Mouse (Mus musculus): ENCODE measurements around the gene Neurog2. TPM values are rescaled to one million over a fixed set of nuclear protein-coding genes. Genes with fewer than 3 reads are reported as not detected.

The Neurog2 gene
- polyA plus RNA-seq, 1 experiment: not detected

GRCm38 (mm10) chr3:127640762-127641700 lies 8.1 kb downstream of the Neurog2 start:
- TF ChIP-seq POLR2A (IDR thresholded peaks at IDR 0.05; ENCODE audit: low read depth, low read length): no peak
- no peak for TF ChIP-seq CTCF (IDR thresholded peaks at IDR 0.05; ENCODE audit: borderline replicate concordance, insufficient read depth, low read length)
- Histone ChIP-seq H3K4me3 (ENCODE audit: insufficient read depth, low read length) (no peak overlapping the region), H3K27ac (ENCODE audit: insufficient read depth, low read length) (no peak overlapping the region), H3K4me1 (ENCODE audit: control insufficient read depth, insufficient read depth, low read length) (0 out of 2 replicates have a peak, but pooled peaks cover 2% of the 10 kb centered on the region)

- Histone ChIP-seq H3K4me3 (ENCODE audit: insufficient read depth, low read length) (no peak overlapping the region), H3K4me1 (ENCODE audit: control insufficient read depth, insufficient read depth, low read length) (0 out of 2 replicates have a peak, but pooled peaks cover 2% of the 10 kb centered on the region), H3K27ac (ENCODE audit: insufficient read depth, low read length) (no peak overlapping the region)
- TF ChIP-seq POLR2A (IDR thresholded peaks at IDR 0.05; ENCODE audit: low read depth, low read length) (no peak), CTCF (IDR thresholded peaks at IDR 0.05; ENCODE audit: borderline replicate concordance, insufficient read depth, low read length) (no peak)
Observed at GRCm38 (mm10) chr3:127642211-127642610, 9.3 kb downstream of the Neurog2 start.

- Histone ChIP-seq H3K4me3 (ENCODE audit: insufficient read depth, low read length) (no peak overlapping the region), H3K4me1 (ENCODE audit: control insufficient read depth, insufficient read depth, low read length) (no peaks in the 10 kb centered on the region), H3K27ac (ENCODE audit: insufficient read depth, low read length) (no peak overlapping the region)
- no peak for TF ChIP-seq POLR2A (IDR thresholded peaks at IDR 0.05; ENCODE audit: low read depth, low read length)
- TF ChIP-seq CTCF (IDR thresholded peaks at IDR 0.05; ENCODE audit: borderline replicate concordance, insufficient read depth, low read length): no peak
Observed at GRCm38 (mm10) chr3:127646156-127646825, 13.4 kb downstream of the Neurog2 start.

- Histone ChIP-seq H3K27ac (ENCODE audit: insufficient read depth, low read length) (no peak overlapping the region), H3K4me1 (ENCODE audit: control insufficient read depth, insufficient read depth, low read length) (no peaks in the 10 kb centered on the region), H3K4me3 (ENCODE audit: insufficient read depth, low read length) (no peak overlapping the region)
- no peak for TF ChIP-seq POLR2A (IDR thresholded peaks at IDR 0.05; ENCODE audit: low read depth, low read length)
- no peak for TF ChIP-seq CTCF (IDR thresholded peaks at IDR 0.05; ENCODE audit: borderline replicate concordance, insufficient read depth, low read length)
Observed at GRCm38 (mm10) chr3:127651742-127652653, 19.1 kb downstream of the Neurog2 start.

- Histone ChIP-seq H3K27ac (ENCODE audit: insufficient read depth, low read length) (no peak overlapping the region), H3K4me3 (ENCODE audit: insufficient read depth, low read length) (no peak overlapping the region), H3K4me1 (ENCODE audit: control insufficient read depth, insufficient read depth, low read length) (no peaks in the 10 kb centered on the region)
- TF ChIP-seq CTCF (IDR thresholded peaks at IDR 0.05; ENCODE audit: borderline replicate concordance, insufficient read depth, low read length) (no peak), POLR2A (IDR thresholded peaks at IDR 0.05; ENCODE audit: low read depth, low read length) (no peak)
Observed at GRCm38 (mm10) chr3:127660712-127661111, 27.8 kb downstream of the Neurog2 start.

GRCm38 (mm10) chr3:127661646-127662531 lies 29.0 kb downstream of the Neurog2 start:
- H3K4me3 ChIP-seq (ENCODE audit: insufficient read depth, low read length): no peak overlapping the region
- H3K4me1 ChIP-seq (ENCODE audit: control insufficient read depth, insufficient read depth, low read length): no peaks in the 10 kb centered on the region
- no peak for TF ChIP-seq POLR2A (IDR thresholded peaks at IDR 0.05; ENCODE audit: low read depth, low read length)
- TF ChIP-seq CTCF (IDR thresholded peaks at IDR 0.05; ENCODE audit: borderline replicate concordance, insufficient read depth, low read length): no peak
- H3K27ac ChIP-seq (ENCODE audit: insufficient read depth, low read length): no peak overlapping the region

GRCm38 (mm10) chr3:127679703-127680102 lies 46.8 kb downstream of the Neurog2 start:
- Histone ChIP-seq H3K4me1 (ENCODE audit: control insufficient read depth, insufficient read depth, low read length) (no peaks in the 10 kb centered on the region), H3K27ac (ENCODE audit: insufficient read depth, low read length) (no peak overlapping the region), H3K4me3 (ENCODE audit: insufficient read depth, low read length) (no peak overlapping the region)
- TF ChIP-seq POLR2A (IDR thresholded peaks at IDR 0.05; ENCODE audit: low read depth, low read length) (no peak), CTCF (IDR thresholded peaks at IDR 0.05; ENCODE audit: borderline replicate concordance, insufficient read depth, low read length) (no peak)

Other genes starting within 250 kb of the Neurog2 start
- gene Ank2, start 133.8 kb upstream of the Neurog2 start, polyA plus RNA-seq (2011; ENCODE audit: insufficient read length, low read depth, missing spikeins): 39.5 and 53.8 TPM in 2 replicates
- gene Larp7, start 79.8 kb upstream of the Neurog2 start, polyA plus RNA-seq (2011; ENCODE audit: insufficient read length, low read depth, missing spikeins): 36.8 and 42.6 TPM in 2 replicates
- 6.7 and 9.0 TPM in 2 replicates for gene Zgrf1, start 79.6 kb upstream of the Neurog2 start, polyA plus RNA-seq (2011; ENCODE audit: insufficient read length, low read depth, missing spikeins)
- 6.1 and 6.2 TPM in 2 replicates for gene Alpk1, start 147.4 kb downstream of the Neurog2 start, polyA plus RNA-seq (2011; ENCODE audit: insufficient read length, low read depth, missing spikeins)
- gene Tifa, start 156.7 kb downstream of the Neurog2 start, polyA plus RNA-seq (2011; ENCODE audit: insufficient read length, low read depth, missing spikeins): 2.3 and 2.6 TPM in 2 replicates
- gene Ap1ar, start 204.4 kb downstream of the Neurog2 start, polyA plus RNA-seq (2011; ENCODE audit: insufficient read length, low read depth, missing spikeins): 33.7 and 40.7 TPM in 2 replicates

All from embryonic fibroblast, embryonic 13.5 days (primary cell).